Mouse (Mus musculus) Patski (cell line): ENCODE data around the gene Acad9. TPM values are rescaled to one million over a fixed set of nuclear protein-coding genes. Genes with fewer than 3 reads are reported as not detected.
A peak's percentile ranks its signal among the peaks of the same experiment; 100 is the strongest.
"Not testable (repeated sequence)": the region's sequence is repeated elsewhere in the genome, so short reads cannot be mapped to it uniquely, and the experiment has no call there.

Experiments
- ATAC-seq: fragments of 100-300 bp; one replicate; pipeline ENCODE4 v1.8.0; 2021
- CTCF ChIA-PET: fragments of 350-600 bp; sonication (Branson Sonifier 250); formaldehyde crosslinking; loops from one replicate; lab custom pipeline; 2022; ENCODE audit warnings: inconsistent platforms; lab: Charles Lee
- POLR2A ChIA-PET: fragments of 350-600 bp; sonication (Branson Sonifier 250); formaldehyde crosslinking; loops from one replicate; lab custom pipeline; 2022; ENCODE audit warnings: antibody characterized with exemption, inconsistent platforms; lab: Charles Lee
- DNase-seq: peaks from one replicate; pipeline ENCODE4 v3.0.0-alpha.2; 2011; ENCODE audit warnings: low read depth, low spot score
- H3K27me3 ChIP-seq: fragments of 371-371 bp; one replicate; pipeline ENCODE4 v1.5.1; 2021
- CTCF ChIP-seq: fragments of 100-300 bp; IDR thresholded peaks from one replicate; pipeline ENCODE4 v1.5.1; 2021
- in situ Hi-C: fragments of 300-500 bp; cut with MboI; formaldehyde crosslinking; loops from 3 replicates; pipeline ENCODE4 v1.11.1; 2018; ENCODE audit warnings: low pct_unique_long_range_greater_than_20kb, mixed read lengths
- polyA plus RNA-seq: library from polyadenylated mRNA; unstranded; gene quantifications from one replicate; pipeline ENCODE4 v1.2.3, GENCODE M21; 2021

Gene Acad9
- polyA plus RNA-seq, 1 experiment from 2014 or later: 64.5 TPM

GRCm38 (mm10) chr3:36083381-36083780 is 17.6 kb downstream of the Acad9 start:
- in situ Hi-C loops: no loop called here
- no peaks in the 10 kb centered on the region for H3K27me3 ChIP-seq
- POLR2A ChIA-PET: no interaction called here
- CTCF ChIA-PET: interaction anchor here (1.1 kb wide), 1 partner anchor 17 kb away, joined by 4 read pairs; the partner anchor contains the start of gene Acad9
- no peak for ATAC-seq
- DNase-seq: no peak
- TF ChIP-seq CTCF: no peak

DNA sequence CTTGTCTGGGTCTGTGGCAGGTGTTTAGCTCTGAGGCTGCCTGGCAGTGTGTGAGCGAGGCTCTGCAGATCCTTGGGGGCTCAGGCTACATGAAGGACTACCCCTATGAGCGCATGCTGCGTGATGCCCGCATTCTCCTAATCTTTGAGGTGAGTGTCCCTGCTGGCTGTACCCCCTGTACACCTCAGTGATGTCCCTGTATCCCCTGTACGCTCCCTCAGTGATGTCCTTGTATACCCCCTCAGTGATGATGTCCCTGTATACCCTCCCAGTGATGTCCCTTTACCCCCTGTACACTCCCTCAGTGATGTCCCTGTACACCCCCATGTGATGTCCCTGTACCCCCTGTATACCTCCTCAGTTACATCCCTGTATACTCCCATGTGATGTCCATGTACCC is 19.6 kb downstream of the Acad9 start:
- TF ChIP-seq CTCF: no peak
- DNase-seq (no peak), ATAC-seq (no peak)
- in situ Hi-C loops: no loop called here
- ChIA-PET POLR2A (no interaction called here), CTCF (no interaction called here)
- no peaks in the 10 kb centered on the region for H3K27me3 ChIP-seq

DNA sequence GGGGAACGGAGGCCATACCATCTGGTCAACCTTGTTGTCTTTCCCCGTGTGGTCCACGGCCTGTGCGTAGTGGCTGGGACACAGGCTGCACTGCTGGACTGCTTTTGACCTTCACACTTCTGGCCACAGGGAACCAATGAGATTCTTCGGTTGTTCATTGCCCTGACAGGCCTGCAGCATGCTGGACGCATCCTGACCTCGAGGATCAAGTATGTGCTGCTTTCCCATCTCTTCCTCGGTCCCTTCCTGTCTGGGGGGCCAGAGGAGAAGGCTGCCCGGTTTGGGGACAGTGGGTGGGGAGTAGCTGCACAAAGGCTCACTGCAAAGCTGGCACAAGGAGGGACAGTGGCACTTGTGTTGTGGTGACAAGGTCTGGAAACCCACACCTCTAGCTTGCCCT is 21.8 kb downstream of the Acad9 start:
- ChIA-PET CTCF (interaction anchor here (1.3 kb wide), 1 partner anchor 10 kb away, joined by 5 read pairs; no protein-coding TSS in a partner anchor), POLR2A (no interaction called here)
- no peak for DNase-seq
- in situ Hi-C loops: no loop called here
- ATAC-seq: no peak
- H3K27me3 ChIP-seq: no peaks in the 10 kb centered on the region
- no peak for TF ChIP-seq CTCF

GRCm38 (mm10) chr3:36095371-36095770 is 29.6 kb downstream of the Acad9 start:
- in situ Hi-C loops: no loop called here
- no peaks in the 10 kb centered on the region for H3K27me3 ChIP-seq
- ATAC-seq (peak; percentile 65), DNase-seq (no peak)
- ChIA-PET CTCF (interaction anchor here (1.4 to 1.8 kb wide), 2 partner anchors 18 kb away, joined by 3 read pairs; no protein-coding TSS in a partner anchor), POLR2A (no interaction called here)
- no peak for TF ChIP-seq CTCF

DNA sequence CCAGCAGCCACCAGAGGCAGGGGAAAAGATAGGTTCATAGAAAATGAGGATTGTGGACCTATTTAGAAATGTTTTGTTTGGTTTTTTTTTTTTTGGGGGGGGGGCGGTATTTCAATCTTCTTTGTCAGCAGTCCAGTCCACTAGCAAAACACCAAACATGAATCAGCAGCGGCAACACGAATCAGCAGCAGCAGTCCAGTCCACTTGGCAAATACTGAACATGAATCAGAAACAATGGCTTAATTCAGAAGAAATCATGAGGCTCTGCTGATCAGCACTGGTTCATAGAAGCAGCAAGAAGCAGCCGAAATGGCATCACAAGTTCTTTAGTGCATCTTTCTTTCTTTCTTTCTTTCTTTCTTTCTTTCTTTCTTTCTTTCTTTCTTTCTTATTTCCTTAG is 50.3 kb downstream of the Acad9 start:
- ChIA-PET CTCF (no interaction called here), POLR2A (no interaction called here)
- TF ChIP-seq CTCF: no peak
- H3K27me3 ChIP-seq: peaks cover 33% of the 10 kb centered on the region
- DNase-seq (no peak), ATAC-seq (no peak)
- in situ Hi-C loops: no loop called here

GRCm38 (mm10) chr3:36119684-36120548 is 54.1 kb downstream of the Acad9 start:
- CTCF ChIA-PET: interaction anchor here (1.2 kb wide), 1 partner anchor 15 kb away, joined by 3 read pairs; no protein-coding TSS in a partner anchor
- TF ChIP-seq CTCF: no peak
- POLR2A ChIA-PET: no interaction called here
- DNase-seq (no peak), ATAC-seq (no peak)
- H3K27me3 ChIP-seq: peaks cover 23% of the 10 kb centered on the region
- in situ Hi-C loops: no loop called here

DNA sequence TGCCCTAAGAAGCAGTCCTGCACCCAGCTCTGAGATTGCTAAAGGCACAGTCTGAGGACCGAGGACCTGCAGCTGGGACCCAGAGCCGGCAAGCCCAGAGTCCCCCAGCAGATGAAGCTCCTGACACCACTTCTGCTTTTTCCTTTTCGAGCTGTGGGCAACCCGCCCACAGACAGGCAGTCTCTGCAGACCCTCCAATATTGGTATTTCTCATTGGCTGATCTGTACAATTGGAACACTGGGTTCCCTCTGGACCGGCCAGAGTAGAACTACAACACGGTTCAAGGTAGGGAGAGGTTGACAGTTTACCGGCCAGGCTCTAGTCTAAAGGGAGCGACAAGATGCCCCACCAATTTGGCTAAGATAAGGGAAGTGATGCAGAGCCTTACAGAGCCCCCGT is 60.4 kb downstream of the Acad9 start:
- in situ Hi-C loops: not testable (repeated sequence)

GRCm38 (mm10) chr3:36136152-36136551 is 70.4 kb downstream of the Acad9 start:
- peaks cover 33% of the 10 kb centered on the region for H3K27me3 ChIP-seq
- POLR2A ChIA-PET: no interaction called here
- CTCF ChIA-PET: no interaction called here
- no peak for DNase-seq
- no peak for ATAC-seq
- in situ Hi-C loops: loop anchor here (5.0 kb wide), 2 partner anchors 164 to 444 kb away; no protein-coding TSS in a partner anchor
- TF ChIP-seq CTCF: no peak

More for the DNA sequence above, 60.4 kb downstream of the Acad9 start:
- CTCF ChIA-PET, POLR2A ChIA-PET, ATAC-seq, DNase-seq, H3K27me3 ChIP-seq: not testable (repeated sequence)

DNA sequence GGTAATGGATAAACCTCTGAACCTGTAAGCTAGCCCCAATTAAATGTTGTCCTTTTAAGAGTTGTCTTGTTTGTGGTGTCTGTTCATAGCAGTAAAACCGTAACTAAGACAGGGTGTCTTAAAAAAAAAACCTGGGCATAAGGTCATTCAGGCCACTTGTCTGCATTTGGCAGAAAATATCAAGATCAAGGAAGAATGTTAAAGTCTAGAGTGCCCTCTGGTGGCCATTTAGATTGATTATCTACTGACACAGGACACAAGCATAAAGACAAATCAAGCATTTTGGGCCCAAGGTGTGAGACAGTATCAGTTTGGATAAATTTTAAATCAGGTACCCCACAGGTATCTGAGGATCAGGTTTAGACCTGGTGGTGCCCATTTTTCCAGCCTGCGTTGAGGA is 71.8 kb downstream of the Acad9 start:
- ATAC-seq (no peak), DNase-seq (peak; percentile 42)
- POLR2A ChIA-PET: no interaction called here
- CTCF ChIA-PET: no interaction called here
- in situ Hi-C loops: loop anchor here (5.0 kb wide), 2 partner anchors 165 to 445 kb away; no protein-coding TSS in a partner anchor
- H3K27me3 ChIP-seq: peaks cover 26% of the 10 kb centered on the region
- TF ChIP-seq CTCF: peak; percentile 70

DNA sequence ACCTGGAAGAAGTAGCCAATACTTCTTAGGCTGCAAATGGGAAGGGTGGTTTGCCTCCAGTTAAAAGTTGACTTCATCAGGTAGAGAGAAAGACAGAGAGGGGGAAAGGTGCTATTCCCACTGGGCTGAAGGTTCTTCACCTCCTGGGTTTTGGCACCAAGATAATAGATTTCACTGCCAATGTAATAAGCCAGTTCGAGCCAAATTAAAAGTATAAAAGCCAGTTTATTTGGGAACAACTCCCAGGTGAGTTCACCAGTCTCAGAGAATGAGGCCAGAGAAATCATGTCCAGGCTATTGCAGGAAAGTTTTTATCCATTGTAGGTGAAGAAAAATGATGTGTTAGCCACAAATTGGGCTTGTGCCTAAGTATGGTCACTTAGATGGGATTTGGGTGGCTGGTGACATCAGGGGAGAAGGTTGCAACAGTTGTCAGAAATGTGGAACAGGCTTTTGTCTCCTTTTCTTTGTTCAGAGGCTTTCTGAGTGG is 72.4 kb downstream of the Acad9 start:
- ATAC-seq (no peak), DNase-seq (no peak)
- ChIA-PET POLR2A (no interaction called here), CTCF (no interaction called here)
- H3K27me3 ChIP-seq: peaks cover 22% of the 10 kb centered on the region
- TF ChIP-seq CTCF: no peak
- in situ Hi-C loops: loop anchor here (5.0 kb wide), 2 partner anchors 166 to 446 kb away; no protein-coding TSS in a partner anchor

GRCm38 (mm10) chr3:36138996-36139395 is 73.2 kb downstream of the Acad9 start:
- in situ Hi-C loops: loop anchor here (5.0 kb wide), 2 partner anchors 167 to 447 kb away; no protein-coding TSS in a partner anchor
- no peak for ATAC-seq
- DNase-seq: no peak
- POLR2A ChIA-PET: no interaction called here
- no peak for TF ChIP-seq CTCF
- peaks cover 21% of the 10 kb centered on the region for H3K27me3 ChIP-seq
- CTCF ChIA-PET: no interaction called here

Other genes with a start within 250 kb of the Acad9 start
- 72.5 TPM for gene Dcun1d1, start 128.5 kb upstream of the Acad9 start, polyA plus RNA-seq
- gene Mccc1, start 65.3 kb upstream of the Acad9 start, polyA plus RNA-seq: 68.5 TPM
- not detected for gene Ccdc144b, start 12.4 kb upstream of the Acad9 start, polyA plus RNA-seq
- gene D3Ertd254e, start 85.0 kb downstream of the Acad9 start, polyA plus RNA-seq: 10.2 TPM
- gene Qrfpr, start 156.3 kb downstream of the Acad9 start, polyA plus RNA-seq: not detected